Mouse (Mus musculus) left cerebral cortex, postnatal 14 days (tissue): ENCODE measurements at regions not wholly inside any gene's neighbourhood (a gene's known extent, or its start where the extent isn't known, plus 50 kb on each side); places are given as distances from the start of the nearest gene placed in this dataset.

Experiments used
- DNase-seq, 2 experiments: peaks; one replicate each; pipeline ENCODE4 v3.0.0; 2021 to 2022; ENCODE audit warnings: low spot score in 2 of 2, mixed read lengths in 1 of 2
- intact Hi-C: fragments of 180-260 bp; cut with DNase I; formaldehyde crosslinking; loops from one replicate; pipeline ENCODE4 v1.15.1; 2025

DNA sequence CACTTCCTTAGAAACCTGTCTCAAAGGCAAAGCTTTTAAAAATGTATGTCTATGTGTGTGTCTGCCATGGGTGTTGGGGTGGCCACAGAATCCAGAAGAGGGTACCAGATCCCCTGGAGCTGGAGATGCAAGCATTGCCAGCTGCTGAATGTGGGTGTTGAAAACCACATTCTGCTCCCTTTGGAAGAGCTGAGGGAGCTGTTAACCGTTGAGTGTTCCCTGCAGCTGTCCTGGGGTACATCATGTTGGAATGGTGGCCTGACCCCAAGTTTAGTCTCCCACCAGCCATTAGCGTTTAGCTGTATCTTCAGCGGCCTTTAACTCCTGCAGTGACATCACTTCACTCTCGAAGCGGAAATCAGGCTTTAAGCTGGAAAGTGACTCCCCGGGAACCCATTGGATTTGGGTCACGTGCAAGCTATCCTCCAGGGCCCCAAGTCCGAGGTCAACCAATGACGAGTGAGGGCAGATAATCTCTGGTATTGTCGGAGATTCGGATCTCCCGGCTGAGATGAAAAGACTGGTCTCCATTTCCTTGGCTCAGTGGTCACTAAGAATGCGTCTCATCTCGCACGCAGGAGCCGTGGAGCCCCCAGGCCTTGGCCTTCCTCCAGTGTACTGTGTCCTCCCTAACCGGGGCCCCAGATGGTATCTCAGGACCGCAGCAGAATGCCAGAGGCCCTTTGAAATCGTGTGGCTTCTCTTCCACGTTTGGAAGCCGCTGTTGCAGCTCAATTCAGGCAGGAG lies 412.9 kb upstream of the Tbx3 start:
- no peak for DNase-seq
- intact Hi-C loops: no loop called here

DNA sequence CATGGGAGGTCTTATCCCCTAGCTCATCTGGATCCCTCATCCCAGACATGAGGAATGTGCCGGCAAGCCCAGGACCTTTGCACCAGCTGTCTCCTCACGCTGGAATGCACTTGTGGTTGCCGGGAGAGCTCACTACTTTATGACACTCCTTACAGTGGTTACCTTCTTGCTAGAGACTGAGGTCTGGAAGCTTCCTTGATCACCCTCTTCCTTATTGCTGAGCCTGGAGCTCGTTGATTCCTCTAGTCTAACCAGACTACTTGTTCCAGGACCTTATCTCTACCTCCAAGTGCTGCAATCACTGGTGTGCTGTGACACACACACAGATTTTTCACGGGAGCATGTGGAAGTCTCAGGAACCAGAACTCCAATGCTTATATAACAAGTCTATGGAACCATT lies 411.6 kb upstream of the Tbx3 start:
- intact Hi-C loops: no loop called here
- no peak for DNase-seq

- DNase-seq: peak in 1 of 2 experiments; percentile 39
- intact Hi-C loops: no loop called here
Measured at GRCm38 (mm10) chr5:119265149-119265890, 405.1 kb upstream of the Tbx3 start.

DNA sequence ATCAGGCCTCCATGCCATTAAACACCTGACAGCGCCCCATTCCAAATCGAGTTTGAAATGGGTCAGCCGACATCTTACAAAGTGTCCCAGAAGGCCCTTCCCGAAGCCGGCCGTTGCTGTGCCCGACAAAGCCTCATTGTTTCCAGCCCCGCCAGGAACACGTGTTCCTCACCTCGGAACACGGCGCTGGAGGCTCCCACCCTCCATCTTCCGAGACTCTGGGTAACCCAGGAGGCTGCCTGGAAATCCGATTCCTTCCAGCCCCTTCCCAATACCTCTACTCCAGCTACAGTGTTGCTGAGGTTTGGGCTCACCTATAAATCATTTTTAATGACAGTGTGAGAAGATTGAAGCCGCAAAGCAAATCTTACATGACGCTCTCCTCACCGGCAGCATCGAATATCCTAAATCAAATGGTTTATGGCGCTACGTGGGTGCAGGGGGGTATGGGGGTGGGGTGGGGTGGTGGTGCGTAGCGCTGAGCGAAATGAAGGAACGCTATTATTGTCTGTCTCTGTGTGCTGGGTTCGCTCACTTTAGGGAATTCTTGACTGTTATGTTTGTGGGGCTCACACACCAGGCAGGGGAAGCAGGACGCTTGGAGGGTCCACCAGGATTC lies 399.1 kb upstream of the Tbx3 start:
- intact Hi-C loops: no loop called here
- no peak for DNase-seq

DNA sequence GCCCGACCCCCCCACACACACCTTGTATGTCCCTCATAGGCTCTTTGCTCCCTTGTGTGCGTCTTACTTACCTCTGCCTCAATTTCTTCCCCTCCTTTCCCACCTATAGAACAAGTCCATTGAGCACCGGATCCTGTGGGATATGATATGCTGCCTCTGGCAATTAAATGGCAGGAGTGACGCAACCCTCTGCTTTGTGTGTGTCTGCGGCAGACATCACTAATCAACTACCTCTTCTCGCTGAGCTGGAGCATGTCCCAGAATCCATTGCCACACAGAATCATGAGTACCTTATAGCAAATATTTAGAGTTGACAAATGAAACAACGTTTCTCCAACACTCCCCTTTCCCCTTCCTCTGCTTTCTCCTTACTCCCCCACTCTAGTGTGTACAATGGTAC lies 397.3 kb upstream of the Tbx3 start:
- intact Hi-C loops: no loop called here
- DNase-seq: no peak

DNA sequence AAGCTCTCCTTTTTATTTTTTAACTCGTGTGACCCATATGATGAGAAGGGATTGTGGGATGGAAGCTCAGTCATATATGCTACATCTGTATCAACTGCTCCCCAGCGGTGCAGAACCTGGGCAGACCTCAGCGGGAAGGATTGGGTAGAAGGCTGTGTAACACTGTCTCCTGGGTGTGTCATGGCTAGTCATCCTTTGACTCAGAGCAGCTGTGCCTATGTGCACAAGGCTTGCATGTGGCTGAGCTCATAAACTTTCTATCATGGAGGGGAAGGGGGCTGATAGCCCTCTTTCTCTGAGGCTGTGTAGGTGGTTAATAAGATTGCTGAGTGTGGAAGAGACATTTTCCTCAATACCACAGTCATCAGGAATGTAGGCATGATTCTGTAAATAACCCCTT lies 396.9 kb upstream of the Tbx3 start:
- DNase-seq: no peak
- intact Hi-C loops: no loop called here

DNA sequence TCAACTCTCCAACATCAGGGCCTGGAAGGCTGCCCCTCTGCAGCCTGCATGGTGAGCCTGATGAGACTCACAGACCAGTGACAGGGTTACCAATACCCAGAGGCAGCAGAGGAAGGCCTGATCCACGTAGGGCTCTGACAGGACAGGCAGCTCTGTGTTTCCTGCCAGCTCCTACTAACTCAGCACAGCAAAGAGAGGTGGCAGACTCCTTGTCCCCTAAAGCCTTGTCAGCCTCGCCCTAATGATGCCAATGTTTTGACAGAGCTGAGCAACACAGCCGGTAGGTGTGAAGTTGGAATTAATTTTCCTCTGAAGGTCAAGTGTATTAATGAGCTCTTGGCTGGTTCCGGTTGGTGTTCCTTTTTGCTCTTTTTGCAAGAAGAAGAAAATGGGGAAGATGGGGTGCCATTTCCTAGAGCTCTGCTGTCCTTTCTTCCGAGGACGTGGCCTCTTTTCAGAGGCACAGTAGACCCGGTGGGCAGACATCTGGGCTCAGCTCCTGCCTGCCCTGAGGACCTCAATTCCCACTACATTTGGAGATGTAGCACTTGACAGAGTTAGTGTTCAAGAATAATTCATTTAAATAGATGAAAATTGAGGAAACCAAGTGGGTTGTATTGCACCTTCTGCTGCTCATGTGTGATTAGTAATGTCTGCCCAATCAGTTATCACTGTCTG lies 395.5 kb upstream of the Tbx3 start:
- no peak for DNase-seq
- intact Hi-C loops: no loop called here

DNA sequence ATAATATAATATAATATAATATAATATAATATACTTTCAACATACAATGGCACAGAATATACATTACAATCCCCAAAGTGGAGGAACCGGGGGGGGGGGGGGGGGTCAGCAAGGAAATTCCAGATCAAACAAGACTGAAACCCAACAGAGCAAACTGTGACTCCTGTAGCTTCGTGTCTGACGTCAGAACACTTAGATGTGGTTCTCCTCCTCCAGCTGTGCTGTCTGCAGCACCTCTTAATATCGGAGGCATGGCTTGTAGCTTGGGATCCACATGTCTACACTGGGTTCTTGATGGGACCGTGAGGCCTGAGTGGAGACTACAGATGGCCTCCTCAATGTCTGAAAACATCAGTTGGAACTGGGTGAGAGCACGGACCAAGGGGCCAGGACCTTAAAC lies 390.3 kb upstream of the Tbx3 start:
- intact Hi-C loops: no loop called here
- DNase-seq: no peak

DNA sequence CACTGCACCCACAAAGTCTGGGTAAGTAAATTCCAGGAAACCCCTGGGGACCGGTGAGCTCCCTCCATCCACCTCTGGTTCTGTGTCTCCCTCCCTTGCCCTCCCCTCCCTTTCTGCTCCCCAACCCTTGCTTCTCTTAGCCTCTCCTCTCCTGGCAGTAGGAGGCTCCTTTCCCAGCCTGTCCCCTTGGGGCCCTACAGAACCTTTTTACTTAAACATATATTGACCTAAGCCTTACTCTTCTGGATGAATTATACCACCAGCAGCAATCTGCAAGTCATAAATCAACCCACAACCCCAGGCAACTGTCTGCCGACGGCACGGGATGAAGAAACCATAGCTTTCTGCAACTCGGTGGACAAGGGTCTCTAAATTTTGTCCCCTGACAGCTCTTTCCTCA lies 380.7 kb upstream of the Tbx3 start:
- intact Hi-C loops: no loop called here
- DNase-seq: no peak

GRCm38 (mm10) chr5:119292323-119292722 lies 378.1 kb upstream of the Tbx3 start:
- intact Hi-C loops: no loop called here
- no peak for DNase-seq

DNA sequence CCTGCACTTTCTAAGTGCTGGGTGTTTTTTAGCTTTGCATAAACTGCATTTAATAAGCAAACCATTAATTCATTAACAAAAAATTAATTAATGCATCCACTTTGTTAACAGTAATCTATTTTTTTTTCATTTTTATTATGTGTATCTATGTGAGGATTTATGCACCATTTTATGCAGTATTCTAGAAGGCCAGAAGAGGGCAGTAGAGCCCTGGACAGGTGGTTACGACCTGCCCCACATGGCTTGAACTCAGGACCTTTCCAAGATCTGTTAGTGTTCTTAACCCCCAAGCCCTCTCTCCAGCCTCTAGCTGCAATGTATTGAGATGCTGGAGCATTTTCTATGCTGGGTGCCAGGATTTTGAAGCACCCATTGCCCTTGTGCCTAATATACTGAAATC lies 377.6 kb upstream of the Tbx3 start:
- DNase-seq: no peak
- intact Hi-C loops: no loop called here

GRCm38 (mm10) chr5:119299311-119299710 lies 371.2 kb upstream of the Tbx3 start:
- no peak for DNase-seq
- intact Hi-C loops: no loop called here

GRCm38 (mm10) chr5:119300106-119300505 lies 370.4 kb upstream of the Tbx3 start:
- DNase-seq: no peak

GRCm38 (mm10) chr5:119301539-119301938 lies 368.9 kb upstream of the Tbx3 start:
- intact Hi-C loops: no loop called here

More at GRCm38 (mm10) chr5:119300106-119300505, 370.4 kb upstream of the Tbx3 start:
- intact Hi-C loops: no loop called here

GRCm38 (mm10) chr5:119304721-119305120 lies 365.7 kb upstream of the Tbx3 start:
- intact Hi-C loops: no loop called here
- DNase-seq: no peak

More at GRCm38 (mm10) chr5:119301539-119301938, 368.9 kb upstream of the Tbx3 start:
- DNase-seq: no peak

DNA sequence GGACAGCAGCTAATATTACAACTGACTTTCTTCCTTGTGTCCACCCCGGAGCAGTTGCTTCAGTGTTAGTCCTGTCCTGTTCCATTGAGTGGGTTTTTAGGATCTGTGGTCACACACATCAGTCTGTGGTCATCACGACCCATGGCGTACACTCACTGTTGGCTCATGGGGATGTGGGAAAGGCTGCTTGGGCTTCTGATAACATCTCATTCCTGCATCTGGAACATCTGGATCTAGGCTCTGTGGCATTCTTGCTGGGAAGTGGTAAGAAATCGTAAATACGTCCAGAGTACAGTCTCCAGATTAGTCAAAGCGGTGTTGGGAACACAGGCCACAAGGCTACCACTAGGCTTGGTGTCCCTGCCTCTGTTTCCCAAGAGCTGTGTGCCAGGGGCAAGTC lies 362.7 kb upstream of the Tbx3 start:
- DNase-seq: no peak
- intact Hi-C loops: no loop called here

- intact Hi-C loops: no loop called here
Measured at GRCm38 (mm10) chr5:119310178-119310930, 360.1 kb upstream of the Tbx3 start.

GRCm38 (mm10) chr5:119312808-119313207 lies 357.7 kb upstream of the Tbx3 start:
- no peak for DNase-seq
- intact Hi-C loops: no loop called here

More at GRCm38 (mm10) chr5:119310178-119310930, 360.1 kb upstream of the Tbx3 start:
- peak in 1 of 2 experiments; percentile 11 for DNase-seq

- DNase-seq: no peak
- intact Hi-C loops: no loop called here
Measured at GRCm38 (mm10) chr5:119315149-119315548, 355.3 kb upstream of the Tbx3 start.
